In the genomic region with DNA sequence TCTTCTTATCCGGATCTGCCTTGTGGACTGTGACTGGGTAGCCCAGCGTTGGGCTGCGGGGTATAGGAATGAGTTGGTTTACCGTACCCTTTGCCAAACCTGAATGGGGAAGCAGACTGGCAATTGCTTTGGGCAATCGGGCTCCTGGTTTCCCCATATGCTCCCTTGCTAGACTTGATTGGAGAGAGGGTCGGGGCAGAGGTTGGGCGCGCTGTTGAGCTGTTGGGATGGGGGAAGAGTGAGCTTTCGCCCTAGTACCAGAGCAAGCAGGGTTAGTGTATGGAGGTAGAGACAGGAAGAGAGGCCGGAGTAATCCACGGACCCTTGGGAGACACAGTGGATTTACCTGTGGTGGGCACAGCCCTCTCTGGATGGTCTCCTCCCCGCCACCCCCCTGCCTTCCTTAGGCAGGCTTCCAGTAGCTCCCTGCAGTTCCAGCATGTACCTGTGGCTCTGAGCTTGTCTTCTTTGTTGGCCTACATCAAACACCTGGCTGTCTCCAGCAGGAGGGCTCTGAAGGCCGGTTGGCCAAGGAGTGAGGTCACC, we compare ENCODE assay signal across 8 mouse cellular contexts. TPM values are rescaled to one million over a fixed set of nuclear protein-coding genes. Genes with fewer than 3 reads are reported as not detected.
DNase-seq lines count a peak whose midpoint lies in the region; ATAC-seq and TF ChIP-seq lines count a peak whose summit lies in the region.

No protein-coding gene starts in this region.

- peak overlapping the region; percentile 99 for H3K27ac ChIP-seq in left cerebral cortex, adult 2 months
- H3K27ac ChIP-seq in heart, embryonic 16.5 days (ENCODE audit: low read length): peak overlapping the region; percentile 97
- peak overlapping the region; percentile 51; the same call in 1 of the 2 replicates for H3K27ac ChIP-seq in liver, embryonic 12.5 days
- peak overlapping the region; percentile 87 for H3K27ac ChIP-seq in neural tube, embryonic 14.5 days (ENCODE audit: low read depth, low read length)

- DNase-seq in left cerebral cortex, adult 2 months (ENCODE audit: extremely low spot score in 1 of 2, low spot score in 2 of 2): no peak
- no peak for DNase-seq in left cerebral cortex, adult 9 months (ENCODE audit: low spot score in 2 of 2)
- peak; percentile 83 for DNase-seq in cerebellum, adult 9-10 months
- DNase-seq in gastrocnemius, postnatal 14 days: no peak
- DNase-seq in ovary, postnatal 36 days (ENCODE audit: low spot score): no peak

- no peaks in the 10 kb centered on the region for H3K9me3 ChIP-seq in heart, embryonic 16.5 days (replicated peaks; ENCODE audit: control insufficient read depth, low read length)
- H3K9me3 ChIP-seq in liver, embryonic 12.5 days (replicated peaks): no peaks in the 10 kb centered on the region
- H3K9me3 ChIP-seq in neural tube, embryonic 14.5 days (ENCODE audit: control insufficient read depth, low read length): no peaks in the 10 kb centered on the region

- intact Hi-C loops in left cerebral cortex, adult 2 months (cut with DNase I): loop anchor here (1.0 kb wide), 2 partner anchors 20 to 92 kb away; no protein-coding TSS in a partner anchor
- intact Hi-C loops in gastrocnemius, postnatal 14 days (cut with DNase I; ENCODE audit: low total_unique reads): no loop called here

- no peak for ATAC-seq in heart, embryonic 16.5 days (replicated peaks; ENCODE audit: extremely low read depth, insufficient read depth, low FRiP score)
- no peak for ATAC-seq in liver, embryonic 12.5 days
- ATAC-seq in neural tube, embryonic 14.5 days (ENCODE audit: low read depth): peak; percentile 0

- H3K27me3 ChIP-seq in heart, embryonic 16.5 days (ENCODE audit: control insufficient read depth, insufficient read depth, low read length): no peaks in the 10 kb centered on the region
- H3K27me3 ChIP-seq in liver, embryonic 12.5 days (replicated peaks): peaks cover 40% of the 10 kb centered on the region
- H3K27me3 ChIP-seq in neural tube, embryonic 14.5 days (ENCODE audit: control insufficient read depth, insufficient read depth, low read length): 0 out of 2 replicates have a peak, but pooled peaks cover 2% of the 10 kb centered on the region

- peak overlapping the region; percentile 68 for H3K4me3 ChIP-seq in left cerebral cortex, adult 2 months
- peak overlapping the region; percentile 84 for H3K4me3 ChIP-seq in heart, embryonic 16.5 days (ENCODE audit: low read length)
- H3K4me3 ChIP-seq in liver, embryonic 12.5 days: peak overlapping the region; percentile 63
- H3K4me3 ChIP-seq in neural tube, embryonic 14.5 days (ENCODE audit: low read depth, low read length): peak overlapping the region; percentile 77

- peak; percentile 21 for TF ChIP-seq CTCF in left cerebral cortex, adult 2 months (IDR thresholded peaks at IDR 0.05)

- no peaks in the 10 kb centered on the region for H3K36me3 ChIP-seq in heart, embryonic 16.5 days (ENCODE audit: control insufficient read depth, insufficient read depth)
- no peaks in the 10 kb centered on the region for H3K36me3 ChIP-seq in liver, embryonic 12.5 days
- no peaks in the 10 kb centered on the region for H3K36me3 ChIP-seq in neural tube, embryonic 14.5 days (ENCODE audit: control insufficient read depth, insufficient read depth, low read length)

- WGBS in heart, embryonic 16.5 days: 17% methylated on average over 13 of the region's 13 CpGs
- 9% methylated on average over 13 of the region's 13 CpGs for WGBS in liver, embryonic 12.5 days (ENCODE audit: insufficient replicate concordance)
- 5% methylated on average over 13 of the region's 13 CpGs for WGBS in neural tube, embryonic 14.5 days

- peak overlapping the region; percentile 90 for H3K4me2 ChIP-seq in heart, embryonic 16.5 days (ENCODE audit: low read depth, low read length)
- H3K4me2 ChIP-seq in liver, embryonic 12.5 days: peak overlapping the region; percentile 74
- peak overlapping the region; percentile 93 for H3K4me2 ChIP-seq in neural tube, embryonic 14.5 days (ENCODE audit: low read depth, low read length)

- peaks cover 33% of the 10 kb centered on the region for H3K4me1 ChIP-seq in heart, embryonic 16.5 days (ENCODE audit: control insufficient read depth, insufficient read depth, low read length)
- H3K4me1 ChIP-seq in liver, embryonic 12.5 days: peaks cover 21% of the 10 kb centered on the region
- H3K4me1 ChIP-seq in neural tube, embryonic 14.5 days (ENCODE audit: control insufficient read depth, insufficient read depth, low read length): peaks cover 17% of the 10 kb centered on the region

- peak overlapping the region; percentile 94 for H3K9ac ChIP-seq in heart, embryonic 16.5 days (ENCODE audit: low read length)
- H3K9ac ChIP-seq in liver, embryonic 12.5 days: peak overlapping the region; percentile 64
- H3K9ac ChIP-seq in neural tube, embryonic 14.5 days (replicated peaks; ENCODE audit: low read depth, low read length): peak overlapping the region; percentile 85

RNA-seq across cellular contexts. Expression of gene Sirpa, which starts 1.3 kb away (rescaled TPM):
- 100 to 1,000 TPM; 375 to 384 TPM for total RNA-seq in left cerebral cortex, adult 2 months (2021)
- 14.7 and 15.8 TPM in 2 replicates for polyA plus RNA-seq in heart, embryonic 16.5 days (2015; fragmentation: Nextera tagmentation; extraction: Ambion mirVana)
- 20.7 and 22.6 TPM in 2 replicates for polyA plus RNA-seq in liver, embryonic 12.5 days (2016; fragmentation: Nextera tagmentation; extraction: Ambion mirVana)
- 36.4 and 39.8 TPM in 2 replicates for polyA plus RNA-seq in neural tube, embryonic 14.5 days (2014; fragmentation: Nextera tagmentation; extraction: Ambion mirVana)
- total RNA-seq in gastrocnemius, postnatal 14 days (2021): 10 to 100 TPM in 1 of 2 experiments, 1 to 10 TPM in 1; 9.5 to 14.4 TPM

RNA-seq across cellular contexts. Expression of gene F830045P16Rik, which starts 57.5 kb away (rescaled TPM):
- total RNA-seq in left cerebral cortex, adult 2 months (2021): 1 to 10 TPM in 1 of 2 experiments, under 1 TPM in 1; 0.47 to 1.3 TPM
- not detected in 2 replicates for polyA plus RNA-seq in heart, embryonic 16.5 days (2015; fragmentation: Nextera tagmentation; extraction: Ambion mirVana)
- polyA plus RNA-seq in liver, embryonic 12.5 days (2016; fragmentation: Nextera tagmentation; extraction: Ambion mirVana): not detected in 2 replicates
- polyA plus RNA-seq in neural tube, embryonic 14.5 days (2014; fragmentation: Nextera tagmentation; extraction: Ambion mirVana): not detected in 2 replicates
- total RNA-seq in gastrocnemius, postnatal 14 days (2021): not detected
